Mouse (Mus musculus): ENCODE results near the gene Slc35g3.

DNA sequence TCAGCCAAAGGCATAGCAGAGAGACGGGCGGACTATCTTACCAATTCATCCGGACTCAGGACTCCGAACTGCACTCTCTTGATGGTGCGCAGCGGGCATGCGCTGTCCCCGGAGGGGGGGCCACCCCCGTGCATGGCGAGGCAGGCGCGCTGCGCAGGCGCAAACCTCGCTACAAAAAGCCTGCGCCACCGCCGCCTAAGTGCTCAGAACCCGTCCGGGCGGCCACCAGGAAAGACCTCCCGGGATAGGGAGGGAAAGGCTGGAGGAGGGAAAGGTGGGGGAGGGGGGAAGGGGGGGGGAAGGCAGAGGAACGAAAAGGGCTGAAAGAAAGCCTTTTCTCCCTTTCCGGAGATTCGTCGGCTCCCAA lies 3.7 kb downstream of the Slc35g3 start:
- TF ChIP-seq ZC3H11A (IDR thresholded peaks at IDR 0.05; ENCODE audit: borderline replicate concordance, low read depth, low read length) (no peak), MAFK (IDR thresholded peaks at IDR 0.05; ENCODE audit: insufficient read depth, low read depth, low read length) (no peak), CHD2 (IDR thresholded peaks at IDR 0.05; ENCODE audit: low read depth, low read length) (no peak), ZNF384 (IDR thresholded peaks at IDR 0.05; ENCODE audit: low read depth, low read length) (no peak)

Measured in ES-E14 (cell line).